ENCODE assay signal across 15 mouse cellular contexts in the genomic region with DNA sequence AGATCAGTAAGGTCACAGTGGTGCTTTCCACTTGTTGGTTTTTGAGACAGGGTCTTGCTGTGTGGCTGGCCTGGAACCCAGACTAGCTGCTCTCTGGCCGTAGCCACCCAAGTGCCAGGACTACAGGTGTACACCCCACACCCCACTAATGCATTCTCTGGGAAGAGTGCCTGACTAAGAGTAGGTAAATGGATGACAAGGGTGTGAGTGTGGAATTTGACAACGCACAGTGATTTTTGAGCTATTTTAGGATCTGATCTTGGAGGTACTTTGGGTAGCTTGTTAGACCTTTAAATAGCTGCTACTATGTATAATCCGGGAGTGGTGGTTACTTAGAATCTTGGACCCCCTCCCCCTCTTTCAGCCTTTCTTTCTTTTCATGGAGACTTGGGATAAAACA.
"Had no signal": no experiment of that assay in that cellular context is flagged by ENCODE, and none has a peak within 500 bp of the region (broad histone marks: within the 10 kb centered on the region; RNA-seq: fewer than 3 reads in every experiment).

No protein-coding gene starts in this region.

- H3K4me3 ChIP-seq: limb, embryonic 10.5 days; liver, embryonic 15.5 days; neural tube, embryonic 12.5 days; stomach, embryonic 15.5 days had no signal

- H3K4me1 ChIP-seq: limb, embryonic 10.5 days; neural tube, embryonic 12.5 days; stomach, embryonic 15.5 days had no signal

- DNase-seq: kidney, postnatal 36 days; lung, adult 2 months; lung, postnatal 36 days; midbrain, embryonic 14.5 days; retina, postnatal 1 day; right cerebral cortex, postnatal 14 days; thymus, adult 2 months; thymus, postnatal 25 days had no signal

- ATAC-seq: lung, postnatal 0 days had no signal

- H3K9ac ChIP-seq: liver, embryonic 15.5 days; neural tube, embryonic 12.5 days; stomach, embryonic 15.5 days had no signal

- H3K9me3 ChIP-seq: limb, embryonic 10.5 days; liver, embryonic 15.5 days; neural tube, embryonic 12.5 days; stomach, embryonic 15.5 days had no signal

- H3K4me2 ChIP-seq: liver, embryonic 11.5 days; liver, embryonic 15.5 days; neural tube, embryonic 12.5 days; stomach, embryonic 15.5 days had no signal

- H3K27ac ChIP-seq: kidney, postnatal 0 days; limb, embryonic 10.5 days; liver, embryonic 15.5 days; neural tube, embryonic 12.5 days; stomach, embryonic 15.5 days had no signal

- H3K27me3 ChIP-seq: liver, embryonic 15.5 days; neural tube, embryonic 12.5 days; stomach, embryonic 15.5 days had no signal

- H3K36me3 ChIP-seq: stomach, embryonic 15.5 days had no signal
